Mouse (Mus musculus): ENCODE data around the gene Yif1a.

DNA sequence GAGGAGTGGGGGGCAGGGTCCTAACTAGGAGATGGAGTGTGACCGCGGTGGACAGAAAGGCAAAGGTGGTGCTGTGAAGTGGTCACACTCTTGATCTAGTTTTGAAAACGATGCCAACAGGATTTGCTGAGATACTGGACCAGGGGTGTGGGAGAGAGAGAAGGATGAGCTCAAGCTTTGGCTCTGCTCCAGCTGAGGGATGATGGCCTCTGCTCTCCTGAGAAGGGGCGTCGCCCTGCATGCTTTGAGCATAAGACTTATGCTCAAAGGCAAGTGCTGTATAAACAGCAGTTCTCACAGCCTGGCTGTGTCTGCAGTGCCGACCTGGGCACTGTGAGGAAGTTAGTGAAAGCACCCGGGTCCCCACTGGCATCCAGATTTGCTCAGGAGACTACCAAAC lies 23.2 kb upstream of the Yif1a start:
- TF ChIP-seq POLR2A (IDR thresholded peaks at IDR 0.05; ENCODE audit: control insufficient read depth, extremely low read depth, insufficient read depth, low read length, poor library complexity) (no peak), CTCF (IDR thresholded peaks at IDR 0.05; ENCODE audit: borderline replicate concordance, control insufficient read depth, extremely low read depth, insufficient read depth, low read length, poor library complexity) (no peak)
